Mouse (Mus musculus) embryonic facial prominence, embryonic 14.5 days (tissue): Measurements from ENCODE around the gene Taf3. TPM values are rescaled to one million over a fixed set of nuclear protein-coding genes. Genes with fewer than 3 reads are reported as not detected.

Experiments
- ATAC-seq: fragments of 200-750 bp; cut with Nextera tagmentation; 2 replicates; pipeline ENCODE4 v1.8.0; 2017; ENCODE audit warnings: low read depth, moderate number of reproducible peaks, moderate TSS enrichment
- DNase-seq: peaks from one replicate; pipeline ENCODE4 v3.0.0-alpha.2; 2015; ENCODE audit warnings: low spot score
- H3K27ac ChIP-seq: fragments of 300-500 bp; sonication (generic); replicated peaks from 2 replicates; pipeline ENCODE4 v1.5.1; 2014; ENCODE audit warnings: low read depth, mild to moderate bottlenecking, low read length, moderate library complexity
- H3K27me3 ChIP-seq: fragments of 300-500 bp; sonication (generic); replicated peaks from 2 replicates; pipeline ENCODE4 v1.6.1; 2014; ENCODE audit warnings: low read length; ENCODE audit not compliant: control insufficient read depth, insufficient read depth
- H3K36me3 ChIP-seq: fragments of 300-500 bp; sonication (generic); 2 replicates; pipeline ENCODE4 v1.6.1; 2014; ENCODE audit warnings: low read length, mixed read lengths; ENCODE audit not compliant: control insufficient read depth, insufficient read depth
- H3K4me1 ChIP-seq: fragments of 300-500 bp; sonication (generic); 2 replicates; pipeline ENCODE4 v1.6.1; 2014; ENCODE audit warnings: antibody characterized with exemption, low read length; ENCODE audit not compliant: control insufficient read depth, insufficient read depth
- H3K4me2 ChIP-seq: fragments of 300-500 bp; sonication (generic); 2 replicates; pipeline ENCODE4 v1.6.1; 2014; ENCODE audit warnings: low read depth, mild to moderate bottlenecking, low read length, moderate library complexity, mixed read lengths
- H3K4me3 ChIP-seq: fragments of 300-500 bp; sonication (generic); 2 replicates; pipeline ENCODE4 v1.5.1; 2014; ENCODE audit warnings: low read depth, mild to moderate bottlenecking, low read length
- H3K9ac ChIP-seq: fragments of 300-500 bp; sonication (generic); 2 replicates; pipeline ENCODE4 v1.6.1; 2014; ENCODE audit warnings: low read depth, mild to moderate bottlenecking, low read length, moderate library complexity, mixed read lengths
- H3K9me3 ChIP-seq: fragments of 300-500 bp; sonication (generic); 2 replicates; pipeline ENCODE4 v1.6.1; 2016; ENCODE audit warnings: low read length; ENCODE audit not compliant: control insufficient read depth
- WGBS: fragments of 180-500 bp; shearing (Covaris S2); extraction: QIAGEN DNeasy Blood & Tissue Kit; methylation state at CpG from one replicate; pipeline ENCODE4 v1.1.7; 2014; 5-methylcytosine and 5-hydroxymethylcytosine counted together
- polyA plus RNA-seq: library from polyadenylated mRNA; unstranded; fragments of >200 nt; fragmentation: Nextera tagmentation; extraction: Ambion mirVana; gene quantifications from 2 replicates; pipeline ENCODE4 v1.2.1, GENCODE M21; 2014

Taf3 gene
- polyA plus RNA-seq, 1 experiment from 2014 or later: 10.9 TPM

GRCm38 (mm10) chr2:9958011-9958410 lies 90.4 kb downstream of the Taf3 start:
- no peaks in the 10 kb centered on the region for H3K27me3 ChIP-seq
- no peak overlapping the region for H3K27ac ChIP-seq
- H3K4me1 ChIP-seq: peaks cover 9% of the 10 kb centered on the region
- ATAC-seq (no peak), DNase-seq (no peak)
- no peak overlapping the region for H3K4me3 ChIP-seq
- no peak overlapping the region for H3K9ac ChIP-seq
- no peaks in the 10 kb centered on the region for H3K36me3 ChIP-seq
- no peak overlapping the region for H3K4me2 ChIP-seq
- WGBS: 87% methylated on average over 6 of the region's 6 CpGs
- no peaks in the 10 kb centered on the region for H3K9me3 ChIP-seq

GRCm38 (mm10) chr2:9956546-9956945 lies 91.8 kb downstream of the Taf3 start:
- H3K4me3 ChIP-seq: no peak overlapping the region
- H3K9me3 ChIP-seq: no peaks in the 10 kb centered on the region
- 32% methylated on average over 2 of the region's 2 CpGs for WGBS
- H3K4me1 ChIP-seq: peaks cover 9% of the 10 kb centered on the region
- no peak overlapping the region for H3K4me2 ChIP-seq
- DNase-seq (no peak), ATAC-seq (no peak)
- no peak overlapping the region for H3K9ac ChIP-seq
- peak overlapping the region; percentile 48 for H3K27ac ChIP-seq
- H3K36me3 ChIP-seq: 0 out of 2 replicates have a peak, but pooled peaks cover 7% of the 10 kb centered on the region
- no peaks in the 10 kb centered on the region for H3K27me3 ChIP-seq

GRCm38 (mm10) chr2:9955576-9956535 lies 92.5 kb downstream of the Taf3 start:
- DNase-seq (peak; percentile 57), ATAC-seq (peak; percentile 50; the same call in 1 of the 2 replicates)
- Histone ChIP-seq H3K9me3 (no peaks in the 10 kb centered on the region), H3K27ac (peak overlapping the region; percentile 48; the same call in 1 of the 2 replicates), H3K4me2 (no peak overlapping the region), H3K9ac (no peak overlapping the region), H3K36me3 (0 out of 2 replicates have a peak, but pooled peaks cover 7% of the 10 kb centered on the region), H3K4me3 (no peak overlapping the region), H3K4me1 (peaks cover 9% of the 10 kb centered on the region), H3K27me3 (no peaks in the 10 kb centered on the region)
- WGBS: 47% methylated on average over 9 of the region's 9 CpGs

- Histone ChIP-seq H3K4me2 (no peak overlapping the region), H3K27me3 (no peaks in the 10 kb centered on the region), H3K4me1 (no peaks in the 10 kb centered on the region), H3K4me3 (no peak overlapping the region), H3K9ac (no peak overlapping the region), H3K36me3 (0 out of 2 replicates have a peak, but pooled peaks cover 7% of the 10 kb centered on the region), H3K9me3 (no peaks in the 10 kb centered on the region), H3K27ac (no peak overlapping the region)
- 66% methylated on average over 3 of the region's 3 CpGs for WGBS
- DNase-seq: no peak
- no peak for ATAC-seq
Measured at GRCm38 (mm10) chr2:9946739-9947138, 101.7 kb downstream of the Taf3 start.

GRCm38 (mm10) chr2:9945611-9946010 lies 102.8 kb downstream of the Taf3 start:
- Histone ChIP-seq H3K9ac (no peak overlapping the region), H3K27ac (no peak overlapping the region), H3K4me1 (no peaks in the 10 kb centered on the region), H3K4me2 (no peak overlapping the region), H3K9me3 (no peaks in the 10 kb centered on the region), H3K4me3 (no peak overlapping the region), H3K27me3 (no peaks in the 10 kb centered on the region), H3K36me3 (0 out of 2 replicates have a peak, but pooled peaks cover 4% of the 10 kb centered on the region)
- WGBS: 83% methylated on average over 4 of the region's 4 CpGs
- ATAC-seq: no peak
- DNase-seq: no peak

GRCm38 (mm10) chr2:9943011-9943410 lies 105.4 kb downstream of the Taf3 start:
- Histone ChIP-seq H3K4me2 (no peak overlapping the region), H3K27ac (no peak overlapping the region), H3K4me1 (no peaks in the 10 kb centered on the region), H3K9ac (no peak overlapping the region), H3K4me3 (no peak overlapping the region), H3K27me3 (no peaks in the 10 kb centered on the region), H3K9me3 (no peaks in the 10 kb centered on the region), H3K36me3 (no peaks in the 10 kb centered on the region)
- no peak for DNase-seq
- ATAC-seq: no peak
- WGBS: 86% methylated on average over 1 of the region's 1 CpGs

- WGBS: 88% methylated on average over 4 of the region's 4 CpGs
- Histone ChIP-seq H3K9me3 (no peaks in the 10 kb centered on the region), H3K36me3 (no peaks in the 10 kb centered on the region), H3K9ac (no peak overlapping the region), H3K4me2 (no peak overlapping the region), H3K27me3 (no peaks in the 10 kb centered on the region), H3K4me3 (no peak overlapping the region), H3K4me1 (no peaks in the 10 kb centered on the region), H3K27ac (no peak overlapping the region)
- DNase-seq (no peak), ATAC-seq (no peak)
Measured at GRCm38 (mm10) chr2:9939250-9939649, 109.1 kb downstream of the Taf3 start.

- no peak overlapping the region for H3K27ac ChIP-seq
- no peaks in the 10 kb centered on the region for H3K9me3 ChIP-seq
- H3K9ac ChIP-seq: no peak overlapping the region
- no peaks in the 10 kb centered on the region for H3K27me3 ChIP-seq
- peak; percentile 14 for DNase-seq
- WGBS: no CpG with 5 or more reads among the region's 1 CpGs
- no peaks in the 10 kb centered on the region for H3K4me1 ChIP-seq
- H3K4me3 ChIP-seq: no peak overlapping the region
- no peaks in the 10 kb centered on the region for H3K36me3 ChIP-seq
- ATAC-seq: no peak
- no peak overlapping the region for H3K4me2 ChIP-seq
Measured at GRCm38 (mm10) chr2:9935965-9936364, 112.4 kb downstream of the Taf3 start.
